Mouse (Mus musculus): ENCODE data around the gene Arhgef19.

The Arhgef19 gene

DNA sequence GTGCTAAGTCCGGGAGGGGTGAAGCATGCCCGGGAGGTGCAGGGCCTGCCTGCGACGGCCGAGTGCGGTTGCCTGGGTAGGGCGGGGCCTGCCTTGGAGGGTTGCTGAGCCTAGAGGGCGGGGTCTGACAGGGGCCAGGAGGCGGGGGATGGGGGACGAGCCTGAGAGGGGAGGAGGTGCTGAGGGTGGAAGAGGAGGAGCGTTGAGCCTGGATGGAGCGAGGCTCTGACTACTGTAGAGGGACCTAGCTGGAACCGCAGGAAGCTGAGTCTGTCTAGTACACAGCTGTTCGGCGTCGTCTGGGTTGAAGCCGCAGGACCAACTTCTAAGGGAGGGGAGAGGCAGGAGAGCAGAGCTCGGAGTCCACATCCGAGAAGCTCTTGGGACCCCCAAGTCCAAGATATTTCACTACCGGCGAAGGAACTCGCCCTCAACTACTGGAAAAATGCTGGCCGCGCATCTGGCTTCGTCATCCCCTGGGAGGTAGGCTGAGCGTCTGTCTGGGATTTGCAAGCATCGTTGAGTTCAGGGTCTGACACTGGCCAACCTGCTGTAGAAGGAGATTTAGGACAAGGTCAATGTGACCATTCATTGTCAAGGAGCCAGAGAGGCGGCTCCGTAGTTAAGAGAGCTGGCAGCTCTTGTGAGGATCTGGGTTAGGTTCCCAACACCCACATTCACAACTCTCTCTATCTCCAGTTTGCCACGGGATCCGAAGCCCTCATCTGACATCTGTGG lies at the start of gene Arhgef19:
Gene Arhgef19, plus strand, starts transcription at position 112 of the 738 bp plus-strand sequence.
- no peak for DNase-seq (ENCODE audit: low read depth, low spot score)

DNA sequence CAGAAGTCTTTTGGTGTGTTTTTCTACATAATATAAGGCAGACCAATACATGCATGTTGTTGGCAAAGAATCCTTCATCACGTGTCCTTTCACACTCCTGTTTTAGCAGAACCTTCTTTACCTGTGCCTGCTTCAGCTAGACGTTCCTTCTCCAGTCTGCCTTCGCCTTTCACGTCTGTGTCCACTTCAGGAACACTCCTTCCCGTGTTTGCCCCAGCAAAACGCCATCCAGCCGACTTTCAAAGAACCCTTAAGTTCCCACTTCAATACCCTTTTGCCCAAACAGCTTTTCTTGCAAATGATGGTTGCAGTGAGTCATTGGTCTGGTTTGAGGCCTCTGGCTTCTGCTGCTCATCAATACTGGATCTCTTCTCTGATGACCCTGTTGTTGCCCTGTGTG lies 48.0 kb upstream of the Arhgef19 start:
- no peak for DNase-seq (ENCODE audit: low read depth, low spot score)

DNA sequence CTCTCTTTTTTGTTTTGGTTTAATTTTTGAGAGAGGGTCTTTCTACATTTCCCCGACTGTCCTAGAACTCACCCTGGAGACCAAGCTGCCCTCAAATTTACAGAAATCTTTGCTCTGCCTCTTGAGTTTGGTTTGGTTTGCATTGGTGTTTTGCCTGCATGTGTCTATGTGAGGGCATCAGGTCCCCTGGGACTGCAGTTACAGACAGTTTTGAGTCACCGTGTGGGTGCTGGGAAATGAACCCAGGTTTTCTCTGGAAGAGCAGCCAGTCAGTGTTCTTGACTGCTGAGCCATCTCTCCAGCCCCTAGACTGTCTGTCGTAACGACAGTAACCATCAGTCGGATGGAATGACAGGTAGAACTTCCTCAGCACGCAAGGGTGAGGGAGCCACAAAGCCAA lies 44.7 kb upstream of the Arhgef19 start:
- DNase-seq (ENCODE audit: low read depth, low spot score) = no peak

DNA sequence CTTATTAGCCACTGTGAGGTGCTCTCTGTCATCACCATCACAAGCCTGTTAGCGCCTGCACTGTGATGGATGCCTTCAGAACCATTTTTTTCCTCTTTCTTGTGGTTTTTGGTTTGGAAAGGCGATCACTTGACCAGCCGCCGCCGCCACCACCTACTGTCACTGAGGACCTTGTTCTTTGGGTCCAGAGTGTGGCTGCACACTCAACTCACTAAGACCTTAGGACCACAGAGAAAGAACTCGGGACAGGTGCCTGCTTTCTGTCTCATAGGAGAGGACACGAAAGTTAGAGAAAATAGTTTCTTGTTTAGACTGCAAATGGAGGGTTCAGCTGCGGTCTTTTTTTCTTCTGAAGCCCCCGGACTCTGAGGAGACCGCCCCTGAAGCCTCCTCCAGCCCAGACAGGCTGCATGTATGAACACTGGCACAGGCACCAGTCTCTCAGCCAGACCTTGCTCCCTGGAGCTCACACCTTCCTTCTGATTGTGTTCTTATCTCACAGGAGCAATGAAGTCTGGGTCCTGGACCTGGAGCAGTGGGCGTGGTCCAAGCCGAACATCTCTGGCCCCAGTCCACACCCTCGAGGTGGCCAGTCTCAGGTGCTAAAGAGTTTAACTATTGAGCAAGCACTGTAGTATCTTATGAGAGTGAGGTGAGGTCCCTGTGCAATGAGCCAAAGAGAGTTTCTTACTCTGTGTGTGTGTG lies 42.2 kb upstream of the Arhgef19 start:
- no peak for DNase-seq (ENCODE audit: low read depth, low spot score)

DNA sequence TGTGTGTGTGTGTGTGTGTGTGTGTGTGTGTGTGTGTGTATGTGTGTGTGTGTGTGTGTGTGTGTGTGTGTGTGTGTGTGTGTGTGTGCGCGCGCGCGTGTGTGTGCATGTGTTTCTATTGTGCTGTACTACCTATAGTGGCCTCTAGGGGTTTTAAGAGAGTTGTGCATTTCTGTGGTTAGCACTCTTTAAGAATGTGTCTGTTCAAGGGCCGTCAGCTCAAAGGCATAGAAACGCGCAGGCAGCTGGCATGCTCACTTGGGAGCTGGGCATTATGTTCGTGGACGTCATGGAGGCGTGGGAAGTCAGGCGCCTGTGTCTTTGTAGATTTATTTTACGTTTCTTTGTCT lies 41.6 kb upstream of the Arhgef19 start:
- no peak for DNase-seq (ENCODE audit: low read depth, low spot score)

DNA sequence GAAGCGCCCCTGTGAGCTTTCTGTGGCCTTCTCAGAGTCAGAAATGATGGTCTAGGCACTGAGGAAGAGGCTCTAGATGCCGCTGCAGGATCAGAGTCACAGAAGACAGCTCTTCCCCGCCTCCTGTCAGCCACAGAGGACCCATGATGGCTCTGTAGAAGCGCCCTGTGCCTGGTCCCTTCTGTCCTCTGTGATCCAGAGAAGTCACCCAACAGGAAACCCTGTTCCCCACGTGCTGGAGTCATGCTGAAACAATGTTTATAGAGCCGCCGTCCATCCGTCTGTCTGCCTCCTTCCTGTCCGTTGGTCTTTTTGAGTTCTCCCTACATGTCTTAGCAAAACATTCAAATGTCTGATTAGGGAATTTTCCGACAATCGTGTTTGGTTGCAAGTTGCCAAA lies 38.4 kb upstream of the Arhgef19 start:
- no peak for DNase-seq (ENCODE audit: low read depth, low spot score)

DNA sequence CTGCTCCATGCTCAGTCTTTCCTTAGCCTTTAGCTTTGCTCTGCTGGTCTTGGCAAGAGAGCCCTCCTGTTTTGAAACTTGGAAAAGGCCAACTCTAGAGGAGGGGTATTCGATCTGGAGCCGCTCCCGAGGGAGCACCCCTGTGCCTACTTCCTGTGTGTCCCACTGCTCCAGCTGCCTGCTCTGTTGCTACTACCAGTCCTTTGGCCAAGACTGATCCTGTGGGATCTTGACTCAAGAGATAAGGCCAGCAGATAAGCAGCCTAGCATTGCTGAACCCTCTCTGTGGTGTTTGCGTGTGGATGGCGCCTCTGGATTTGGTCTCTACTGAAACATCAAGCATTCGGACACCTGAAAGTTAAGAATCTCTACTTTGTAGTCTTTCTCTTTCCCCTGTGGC lies 37.1 kb upstream of the Arhgef19 start:
- DNase-seq (ENCODE audit: low read depth, low spot score) = no peak

DNA sequence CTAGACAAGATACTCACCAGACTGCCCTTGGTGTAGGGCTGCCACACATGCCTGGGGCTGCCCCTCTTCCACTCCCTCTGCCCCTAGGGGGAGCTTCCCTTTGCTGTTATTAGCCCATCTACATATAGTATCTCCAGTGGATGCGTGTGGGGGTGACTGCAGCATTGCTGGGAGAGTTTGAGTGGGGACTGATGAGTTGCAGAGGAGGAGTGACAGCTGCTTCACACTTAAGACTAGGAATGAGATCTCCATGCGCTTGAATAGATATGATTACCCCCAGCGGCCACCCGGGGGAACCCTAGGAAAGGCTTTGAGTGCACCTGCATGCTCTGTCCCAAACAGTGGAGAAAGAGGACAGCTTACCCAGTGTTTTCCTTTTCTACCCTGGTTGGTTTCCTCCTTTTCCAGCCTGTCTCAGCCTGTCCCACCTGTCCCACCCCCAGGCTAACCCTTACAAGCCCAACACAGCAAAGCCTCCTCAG lies 34.7 kb upstream of the Arhgef19 start:
- no peak for DNase-seq (ENCODE audit: low read depth, low spot score)

DNA sequence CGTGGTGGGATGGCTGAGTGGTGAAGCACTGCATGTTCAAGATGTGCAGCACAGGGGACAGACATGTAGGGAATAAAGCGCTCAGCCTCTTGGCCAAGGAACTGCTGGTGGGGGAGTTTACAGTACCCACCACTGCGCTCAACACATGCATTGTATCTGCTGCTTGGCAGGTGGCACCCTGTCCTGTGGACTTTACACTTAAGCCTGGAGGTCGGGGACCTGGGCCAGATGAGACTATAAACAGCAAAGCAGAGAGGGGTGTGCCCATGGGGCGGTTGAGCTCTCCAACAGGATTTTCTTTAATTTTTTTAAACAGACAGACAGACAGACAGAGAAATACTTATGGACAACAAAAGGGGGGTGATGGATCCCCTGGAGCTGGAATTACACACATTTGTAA lies 32.2 kb upstream of the Arhgef19 start:
- no peak for DNase-seq (ENCODE audit: low read depth, low spot score)

DNA sequence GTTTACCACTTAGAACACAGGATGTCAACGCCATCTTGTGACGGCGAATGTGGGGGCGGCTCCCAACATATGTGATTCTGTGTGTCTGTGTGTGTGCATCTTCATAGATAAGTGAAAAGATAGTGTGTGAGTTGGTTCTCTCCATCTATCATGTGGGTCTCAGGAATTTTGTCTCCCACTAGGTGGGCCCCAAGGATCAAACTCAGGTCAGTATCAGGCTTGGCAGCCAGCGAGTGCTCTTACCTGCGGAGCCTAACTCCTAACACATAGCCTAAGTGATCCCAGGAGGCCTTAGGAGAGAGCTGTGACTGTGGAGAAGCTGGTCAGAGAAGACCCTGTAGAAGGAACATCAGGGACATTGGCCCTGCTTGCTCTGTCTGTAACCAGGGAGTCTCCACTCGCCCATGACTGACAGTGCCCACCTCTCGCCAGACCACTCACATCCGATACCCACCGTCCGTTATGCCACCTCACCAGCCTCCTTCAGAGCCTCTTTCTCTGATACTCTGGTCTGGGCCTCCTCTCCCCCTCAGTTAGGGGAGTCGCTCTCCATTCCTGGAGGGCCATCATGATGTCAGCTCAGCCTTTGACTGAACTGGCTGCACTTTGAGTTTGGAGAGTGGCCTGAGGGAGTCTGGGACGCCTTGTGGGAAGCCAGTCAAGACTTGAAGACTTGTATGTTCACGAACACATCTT lies 28.6 kb upstream of the Arhgef19 start:
- DNase-seq (ENCODE audit: low read depth, low spot score) = no peak

DNA sequence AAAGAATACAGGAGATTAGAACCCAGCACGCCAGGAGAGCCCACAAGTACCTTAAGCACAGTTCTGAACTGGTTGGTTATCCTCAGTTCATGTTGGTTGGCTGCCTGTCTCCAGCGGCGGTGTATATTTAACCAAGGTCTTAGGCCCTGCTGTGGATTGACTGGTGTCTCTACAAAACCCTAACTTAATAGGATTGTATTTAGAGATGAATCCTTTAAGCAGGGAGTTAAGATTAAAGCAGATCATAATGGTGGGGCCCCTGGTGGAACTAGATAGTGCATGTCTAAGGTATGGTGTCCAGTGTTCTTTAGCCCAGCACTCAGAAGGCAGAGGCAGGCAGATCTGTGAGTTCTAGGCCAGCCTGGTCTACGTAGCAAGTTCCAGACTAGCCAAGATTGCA lies 27.7 kb upstream of the Arhgef19 start:
- no peak for DNase-seq (ENCODE audit: low read depth, low spot score)

DNA sequence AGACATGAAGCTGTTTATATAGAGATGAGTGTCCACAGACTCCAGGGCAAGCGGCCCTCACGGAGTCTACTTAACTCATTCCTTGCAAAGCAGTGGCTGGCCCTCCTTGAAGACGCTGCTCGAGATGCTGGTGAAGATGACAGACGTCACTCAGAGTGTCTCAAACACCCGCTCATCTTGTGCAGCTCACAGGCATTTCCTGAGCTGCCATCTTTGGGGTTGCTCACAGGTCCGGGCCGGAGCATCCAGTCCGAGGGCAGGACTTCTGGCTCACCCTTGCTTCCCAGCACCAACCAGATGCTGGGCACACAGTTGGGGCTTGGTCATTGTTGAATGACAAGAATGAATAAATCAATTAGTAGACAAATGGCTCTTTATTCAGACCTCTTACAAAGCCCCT lies 26.4 kb upstream of the Arhgef19 start:
- DNase-seq (ENCODE audit: low read depth, low spot score) = no peak

DNA sequence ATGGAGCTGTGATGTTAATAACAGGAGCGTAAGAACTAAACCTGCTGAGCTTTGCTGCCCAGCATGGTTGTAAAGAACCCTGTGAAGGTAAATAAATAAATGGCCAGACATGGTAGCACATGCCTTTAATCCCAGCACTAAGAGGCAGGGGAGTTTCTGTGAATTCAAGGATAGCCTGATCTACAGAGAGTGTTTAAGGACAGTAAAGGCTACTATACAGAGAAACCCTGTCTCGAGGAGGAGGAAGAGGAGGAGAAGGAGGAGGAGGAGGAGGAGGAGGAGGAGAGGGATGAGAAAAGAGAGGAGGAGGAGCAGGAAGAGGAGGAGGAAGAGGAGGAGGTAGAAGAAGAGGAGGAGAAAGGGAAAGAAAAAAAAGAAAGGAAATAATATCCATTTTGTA lies 26.0 kb upstream of the Arhgef19 start:
- DNase-seq (ENCODE audit: low read depth, low spot score) = no peak

DNA sequence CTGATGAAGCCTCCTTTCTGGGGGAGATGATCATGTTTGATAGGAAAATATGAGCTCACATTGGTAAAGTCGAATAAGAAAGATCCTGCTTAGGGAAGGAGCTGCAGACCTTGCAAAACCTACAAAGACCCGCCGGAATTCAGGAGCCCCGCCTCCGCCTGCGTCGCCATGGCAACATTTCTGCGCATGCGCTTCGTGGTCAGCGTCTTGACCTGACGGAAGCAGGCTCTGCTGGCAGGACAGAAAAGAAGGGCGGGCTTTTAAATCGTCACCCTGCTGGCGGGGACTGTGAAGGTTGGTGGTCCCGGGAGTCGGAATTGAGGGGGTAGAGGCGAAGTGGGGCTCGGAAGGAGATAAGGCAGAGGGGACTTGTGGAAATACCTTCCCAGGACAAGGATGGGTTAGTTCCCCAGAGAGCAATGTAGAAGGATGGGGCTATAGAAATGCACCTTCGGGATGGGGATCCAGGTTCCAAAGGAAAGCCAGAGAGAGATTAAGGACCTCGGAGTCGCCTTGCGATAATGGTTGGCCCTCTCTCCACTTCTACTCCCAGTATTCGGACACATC lies 25.4 kb upstream of the Arhgef19 start, which contains the start of gene Rsg1:
Gene Rsg1, plus strand, starts transcription at position 187 of the 567 bp plus-strand sequence.
- peak; percentile 74 for DNase-seq (ENCODE audit: low read depth, low spot score)

DNA sequence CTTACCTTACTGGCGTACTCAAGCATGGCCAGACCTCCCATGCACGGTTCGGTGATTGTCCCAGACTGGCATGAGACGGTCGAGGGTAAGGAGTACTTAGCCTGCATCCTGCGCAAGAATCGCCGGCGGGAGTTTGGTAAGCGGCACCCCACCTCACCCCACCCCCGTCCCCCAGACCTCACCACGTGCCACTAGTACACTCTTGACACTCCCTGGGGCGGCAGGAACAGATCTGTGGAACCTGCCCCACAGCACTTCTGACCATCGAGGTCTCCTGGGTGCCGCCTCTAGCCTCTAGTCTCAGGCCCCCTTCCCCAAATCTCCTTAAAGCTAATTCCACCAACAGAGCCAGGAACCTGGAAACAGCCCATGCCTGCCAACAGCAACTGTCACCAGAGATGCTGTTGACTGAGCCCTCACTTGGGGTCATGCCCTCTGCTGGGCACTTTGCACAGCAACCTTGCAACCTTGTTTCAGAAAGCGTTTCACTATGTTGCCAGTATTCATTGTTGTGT lies 24.9 kb upstream of the Arhgef19 start:
- peak; percentile 42 for DNase-seq (ENCODE audit: low read depth, low spot score)

DNA sequence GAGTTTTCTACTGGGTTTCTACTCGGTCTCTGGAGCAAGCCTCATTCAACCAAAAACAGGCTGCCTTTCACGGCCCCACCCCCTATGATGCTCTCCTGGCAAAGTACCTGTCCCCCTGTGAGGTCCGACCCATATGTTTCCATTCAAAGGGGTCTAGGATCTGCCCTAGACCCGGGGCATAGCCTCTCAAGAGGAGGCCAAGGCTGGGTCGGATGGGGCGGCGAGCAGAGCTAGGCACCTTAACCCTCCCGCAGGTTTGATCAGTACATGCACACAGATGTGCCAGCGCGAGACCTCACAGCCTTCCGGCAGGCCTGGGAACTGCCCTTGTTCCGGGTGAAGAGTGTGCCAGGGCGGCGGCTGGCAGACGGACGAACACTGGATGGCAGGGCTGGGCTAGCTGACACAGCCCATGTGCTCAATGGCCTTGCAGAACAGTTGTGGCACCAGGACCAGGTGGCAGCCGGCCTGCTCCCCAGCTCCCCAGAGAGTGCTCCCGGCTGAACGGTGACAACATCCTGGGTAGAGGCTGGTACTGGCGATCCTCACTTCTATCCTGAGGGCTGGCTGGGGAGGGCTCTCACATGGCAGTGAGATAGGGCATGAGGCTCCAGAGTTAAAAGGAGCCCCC lies 19.6 kb upstream of the Arhgef19 start:
- DNase-seq (ENCODE audit: low read depth, low spot score) = no peak

DNA sequence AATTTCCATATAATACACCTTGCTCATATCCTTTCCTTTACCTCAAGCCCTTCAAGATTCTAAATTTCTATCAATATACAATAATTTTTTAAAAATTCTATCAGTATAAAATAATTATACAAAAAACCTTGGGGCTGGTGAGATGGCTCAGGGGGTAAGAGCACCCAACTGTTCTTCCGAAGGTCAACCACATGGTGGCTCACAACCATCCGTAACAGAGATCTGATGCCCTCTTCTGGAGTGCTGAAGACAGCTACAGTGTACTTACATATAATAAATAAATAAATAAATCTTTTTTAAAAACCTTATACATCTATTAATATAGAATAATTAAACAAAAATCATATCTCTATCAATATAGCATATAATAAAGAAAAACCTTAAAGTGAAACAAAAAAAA lies 17.5 kb upstream of the Arhgef19 start:
- no peak for DNase-seq (ENCODE audit: low read depth, low spot score)

DNA sequence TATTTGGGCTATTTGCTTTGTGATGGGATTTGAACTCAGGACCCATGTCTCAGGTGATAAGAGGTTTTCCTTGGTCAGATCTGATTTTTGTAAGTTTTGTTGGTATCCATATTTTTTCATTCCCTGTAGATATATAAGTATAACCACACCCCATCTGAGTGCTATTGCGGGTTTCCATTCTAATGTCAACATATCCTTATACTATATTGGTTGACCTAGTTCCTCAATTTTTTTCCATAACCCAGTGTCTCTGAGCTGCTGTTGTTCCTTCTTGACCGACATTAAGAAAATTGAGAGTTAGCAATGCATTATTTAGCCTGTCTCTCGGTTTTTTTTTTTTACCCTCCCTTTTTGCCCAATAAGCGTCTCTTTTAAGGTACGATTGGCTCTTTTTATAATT lies 16.5 kb upstream of the Arhgef19 start:
- no peak for DNase-seq (ENCODE audit: low read depth, low spot score)

DNA sequence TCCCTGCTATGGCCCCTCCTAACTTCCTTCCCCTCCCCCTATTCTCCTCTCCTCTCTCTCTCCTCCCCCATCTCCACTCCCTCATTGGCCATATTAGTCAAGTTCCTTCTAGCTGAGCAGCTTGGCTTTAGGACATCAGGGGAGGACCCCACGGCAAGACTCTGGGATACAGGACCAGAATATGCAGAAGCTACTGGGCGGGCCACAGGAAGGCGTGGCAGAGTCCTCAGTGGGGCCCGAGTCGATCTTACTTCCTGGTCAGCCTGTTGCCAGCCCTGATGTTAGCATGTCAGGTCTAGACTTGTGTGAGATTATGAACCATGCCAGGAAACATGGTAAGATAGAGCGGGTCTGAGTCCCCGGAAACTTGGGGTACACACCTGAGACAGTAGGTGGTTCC lies 10.6 kb upstream of the Arhgef19 start:
- DNase-seq (ENCODE audit: low read depth, low spot score) = no peak

DNA sequence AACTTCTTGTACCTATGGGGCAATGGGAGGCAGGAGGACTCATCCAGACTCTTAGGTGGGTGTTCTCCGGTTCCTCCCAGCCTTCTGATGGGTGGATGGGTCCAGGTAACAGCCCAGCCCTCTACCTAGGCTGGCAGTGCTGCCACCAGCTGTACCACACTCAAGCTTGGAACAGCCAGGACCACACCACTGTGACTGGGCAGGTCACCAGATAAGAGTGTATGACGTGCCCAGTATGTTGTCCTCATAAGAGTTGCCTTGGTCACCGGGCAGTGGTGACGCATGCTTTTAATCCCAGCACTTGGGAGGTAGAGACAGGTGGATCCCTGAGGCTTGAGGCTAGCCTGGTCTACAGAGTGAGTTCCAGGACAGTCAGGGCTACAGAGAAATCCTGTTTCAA lies 6.1 kb upstream of the Arhgef19 start:
- DNase-seq (ENCODE audit: low read depth, low spot score) = no peak

DNA sequence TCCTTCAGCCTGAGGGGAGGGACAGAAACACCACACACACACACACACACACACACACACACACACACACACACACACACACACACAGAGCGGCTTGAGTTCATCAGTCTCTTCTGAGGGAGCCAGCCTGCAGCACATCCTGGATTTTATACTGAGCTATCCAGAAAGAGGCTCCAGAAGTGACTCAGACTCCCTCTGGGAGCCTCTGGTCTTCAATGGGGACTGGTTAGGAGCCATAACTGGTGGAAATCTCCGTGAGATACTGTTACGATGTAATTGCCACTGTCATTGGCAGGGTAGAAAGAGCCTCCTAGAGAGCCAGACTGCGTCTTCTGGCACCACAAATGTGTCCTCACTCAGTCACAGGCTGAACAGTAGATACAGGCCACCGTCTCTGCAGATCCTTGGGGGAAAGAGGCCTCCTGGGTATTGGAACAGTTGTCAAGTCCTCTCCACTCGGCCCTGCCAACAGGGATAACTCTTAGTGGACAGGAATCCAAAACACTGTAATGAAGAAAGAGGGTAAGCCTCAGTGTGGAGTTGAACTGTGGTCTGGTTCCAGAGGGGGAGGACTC lies 3.7 kb upstream of the Arhgef19 start:
- DNase-seq (ENCODE audit: low read depth, low spot score) = no peak

Measured in c-Kit-negative CD71-positive TER-119-positive erythroid progenitor cells, embryonic 14.5 days (primary cell).